Mouse (Mus musculus): ENCODE measurements around the gene Josd1. TPM values are rescaled to one million over a fixed set of nuclear protein-coding genes. Genes with fewer than 3 reads are reported as not detected.

The Josd1 gene
- 24.7 TPM for polyA plus RNA-seq (2014; fragmentation: Illumina TruSeq; extraction: RNeasy Lipid Tissue Mini Kit (QIAGEN cat#74804); ENCODE audit: low read depth, low replicate concordance)

GRCm38 (mm10) chr15:79687646-79688267 lies at the start of gene Josd1:
Josd1 (minus strand) TSS chr15:79687919.

GRCm38 (mm10) chr15:79690426-79691022 lies 2.8 kb upstream of the Josd1 start, which contains the start of gene Gtpbp1:
Gtpbp1 (plus strand) TSS chr15:79690845.

GRCm38 (mm10) chr15:79670249-79670971 lies 17.3 kb downstream of the Josd1 start, which contains the start of gene Tomm22:
Tomm22 (plus strand) TSS chr15:79670861.

GRCm38 (mm10) chr15:79658531-79659375 lies 29.0 kb downstream of the Josd1 start, which contains the start of the genes Fam227a and Cby1:
Fam227a (minus strand) TSS chr15:79658956.
Cby1 (plus strand) TSS chr15:79659199.

Other genes starting within 250 kb of the Josd1 start
- 55.7 TPM for gene Csnk1e, start 232.4 kb downstream of the Josd1 start, polyA plus RNA-seq (2014; fragmentation: Illumina TruSeq; extraction: RNeasy Lipid Tissue Mini Kit (QIAGEN cat#74804); ENCODE audit: low read depth, low replicate concordance)
- 0.26 TPM for gene Kcnj4, start 182.7 kb downstream of the Josd1 start, polyA plus RNA-seq (2014; fragmentation: Illumina TruSeq; extraction: RNeasy Lipid Tissue Mini Kit (QIAGEN cat#74804); ENCODE audit: low read depth, low replicate concordance)
- gene Kdelr3, start 171.5 kb downstream of the Josd1 start, polyA plus RNA-seq (2014; fragmentation: Illumina TruSeq; extraction: RNeasy Lipid Tissue Mini Kit (QIAGEN cat#74804); ENCODE audit: low read depth, low replicate concordance): 13.8 TPM
- gene Ddx17, start 141.2 kb downstream of the Josd1 start, polyA plus RNA-seq (2014; fragmentation: Illumina TruSeq; extraction: RNeasy Lipid Tissue Mini Kit (QIAGEN cat#74804); ENCODE audit: low read depth, low replicate concordance): 152 TPM
- gene Dmc1, start 82.8 kb downstream of the Josd1 start, polyA plus RNA-seq (2014; fragmentation: Illumina TruSeq; extraction: RNeasy Lipid Tissue Mini Kit (QIAGEN cat#74804); ENCODE audit: low read depth, low replicate concordance): not detected
- gene Fam227a, start 29.0 kb downstream of the Josd1 start, polyA plus RNA-seq (2014; fragmentation: Illumina TruSeq; extraction: RNeasy Lipid Tissue Mini Kit (QIAGEN cat#74804); ENCODE audit: low read depth, low replicate concordance): 1.8 TPM
- 26.7 TPM for gene Cby1, start 28.7 kb downstream of the Josd1 start, polyA plus RNA-seq (2014; fragmentation: Illumina TruSeq; extraction: RNeasy Lipid Tissue Mini Kit (QIAGEN cat#74804); ENCODE audit: low read depth, low replicate concordance)
- gene Tomm22, start 17.1 kb downstream of the Josd1 start, polyA plus RNA-seq (2014; fragmentation: Illumina TruSeq; extraction: RNeasy Lipid Tissue Mini Kit (QIAGEN cat#74804); ENCODE audit: low read depth, low replicate concordance): 98.6 TPM
- 24.9 TPM for gene Gtpbp1, start 2.9 kb upstream of the Josd1 start, polyA plus RNA-seq (2014; fragmentation: Illumina TruSeq; extraction: RNeasy Lipid Tissue Mini Kit (QIAGEN cat#74804); ENCODE audit: low read depth, low replicate concordance)
- gene Sun2, start 54.6 kb upstream of the Josd1 start, polyA plus RNA-seq (2014; fragmentation: Illumina TruSeq; extraction: RNeasy Lipid Tissue Mini Kit (QIAGEN cat#74804); ENCODE audit: low read depth, low replicate concordance): 81.0 TPM
- 29.7 TPM for gene Dnal4, start 89.9 kb upstream of the Josd1 start, polyA plus RNA-seq (2014; fragmentation: Illumina TruSeq; extraction: RNeasy Lipid Tissue Mini Kit (QIAGEN cat#74804); ENCODE audit: low read depth, low replicate concordance)
- 1.7 TPM for gene Nptxr, start 116.8 kb upstream of the Josd1 start, polyA plus RNA-seq (2014; fragmentation: Illumina TruSeq; extraction: RNeasy Lipid Tissue Mini Kit (QIAGEN cat#74804); ENCODE audit: low read depth, low replicate concordance)
- gene Npcd, start 146.3 kb upstream of the Josd1 start, polyA plus RNA-seq (2014; fragmentation: Illumina TruSeq; extraction: RNeasy Lipid Tissue Mini Kit (QIAGEN cat#74804); ENCODE audit: low read depth, low replicate concordance): not detected
- gene Cbx6, start 146.8 kb upstream of the Josd1 start, polyA plus RNA-seq (2014; fragmentation: Illumina TruSeq; extraction: RNeasy Lipid Tissue Mini Kit (QIAGEN cat#74804); ENCODE audit: low read depth, low replicate concordance): 16.9 TPM
- gene Apobec3, start 203.7 kb upstream of the Josd1 start, polyA plus RNA-seq (2014; fragmentation: Illumina TruSeq; extraction: RNeasy Lipid Tissue Mini Kit (QIAGEN cat#74804); ENCODE audit: low read depth, low replicate concordance): 7.9 TPM

All from heart, adult 10 weeks (tissue).